ENCODE assay signal across 8 mouse cellular contexts in genomic region chr10:25432351-25432750, GRCm38 (mm10).
A peak's percentile ranks its signal among the peaks of the same experiment; 100 is the strongest.
DNase-seq lines count a peak whose midpoint lies in the region; ATAC-seq and TF ChIP-seq lines count a peak whose summit lies in the region.
"Had no signal": no experiment of that assay in that cellular context is flagged by ENCODE, and none has a peak within 500 bp of the region (broad histone marks: within the 10 kb centered on the region; RNA-seq: fewer than 3 reads in every experiment).

No protein-coding gene starts in this region.

- no peaks in the 10 kb centered on the region for H3K36me3 ChIP-seq in lung, embryonic 15.5 days
- H3K36me3 ChIP-seq: neural tube, embryonic 12.5 days had no signal

- H3K4me3 ChIP-seq in embryonic fibroblast, embryonic 13.5 days (ENCODE audit: insufficient read depth, low read length): no peak overlapping the region
- H3K4me3 ChIP-seq in lung, embryonic 15.5 days: peak overlapping the region; percentile 9
- H3K4me3 ChIP-seq: neural tube, embryonic 12.5 days had no signal

- intact Hi-C loops in heart, postnatal 36 days (cut with DNase I): no loop called here

- H3K4me2 ChIP-seq in lung, embryonic 15.5 days: peak overlapping the region; percentile 47
- H3K4me2 ChIP-seq: neural tube, embryonic 12.5 days had no signal

- H3K27ac ChIP-seq in embryonic fibroblast, embryonic 13.5 days (ENCODE audit: insufficient read depth, low read length): peak overlapping the region; percentile 43
- H3K27ac ChIP-seq in lung, embryonic 15.5 days: peak overlapping the region; percentile 57
- H3K27ac ChIP-seq: neural tube, embryonic 12.5 days had no signal

- H3K4me1 ChIP-seq in embryonic fibroblast, embryonic 13.5 days (ENCODE audit: control insufficient read depth, insufficient read depth, low read length): peaks cover 24% of the 10 kb centered on the region
- peaks cover 70% of the 10 kb centered on the region for H3K4me1 ChIP-seq in lung, embryonic 15.5 days

- peak; percentile 52 for DNase-seq in NIH3T3 (ENCODE audit: low read depth)
- DNase-seq in heart, postnatal 36 days: peak; percentile 59 to 65
- no peak for DNase-seq in spleen, adult 18-20 months
- DNase-seq in layer of hippocampus, adult 18-20 months (ENCODE audit: low spot score in 2 of 2): no peak
- no peak for DNase-seq in natural killer cell, adult 2 months (ENCODE audit: low spot score in 2 of 2)

- H3K9ac ChIP-seq in lung, embryonic 15.5 days: no peak overlapping the region
- H3K9ac ChIP-seq: neural tube, embryonic 12.5 days had no signal

- H3K27me3 ChIP-seq in lung, embryonic 15.5 days: no peaks in the 10 kb centered on the region
- H3K27me3 ChIP-seq: neural tube, embryonic 12.5 days had no signal

- H3K9me3 ChIP-seq in lung, embryonic 15.5 days: no peaks in the 10 kb centered on the region
- H3K9me3 ChIP-seq: neural tube, embryonic 12.5 days had no signal

- no peak for TF ChIP-seq POLR2A in embryonic fibroblast, embryonic 13.5 days (IDR thresholded peaks at IDR 0.05; ENCODE audit: low read depth, low read length)

- peak; percentile 59 for ATAC-seq in lung, embryonic 15.5 days (ENCODE audit: borderline replicate concordance, extremely low read depth, low FRiP score, low TSS enrichment)

- 13% methylated on average over 10 of the region's 10 CpGs for WGBS in lung, embryonic 15.5 days

- TF ChIP-seq CTCF in embryonic fibroblast, embryonic 13.5 days (IDR thresholded peaks at IDR 0.05; ENCODE audit: borderline replicate concordance, insufficient read depth, low read length): no peak

Comparison
In these comparisons a context has a peak if more than half of its experiments do, and no peak if none do; other contexts are left out.
1. DNase-seq: peak in NIH3T3 (single experiment) and heart, postnatal 36 days (2 of 2); none in spleen, adult 18-20 months (0 of 2), layer of hippocampus, adult 18-20 months (0 of 2) and natural killer cell, adult 2 months (0 of 2).